Comparison of ENCODE assay signal across 13 mouse cellular contexts in the genomic region with DNA sequence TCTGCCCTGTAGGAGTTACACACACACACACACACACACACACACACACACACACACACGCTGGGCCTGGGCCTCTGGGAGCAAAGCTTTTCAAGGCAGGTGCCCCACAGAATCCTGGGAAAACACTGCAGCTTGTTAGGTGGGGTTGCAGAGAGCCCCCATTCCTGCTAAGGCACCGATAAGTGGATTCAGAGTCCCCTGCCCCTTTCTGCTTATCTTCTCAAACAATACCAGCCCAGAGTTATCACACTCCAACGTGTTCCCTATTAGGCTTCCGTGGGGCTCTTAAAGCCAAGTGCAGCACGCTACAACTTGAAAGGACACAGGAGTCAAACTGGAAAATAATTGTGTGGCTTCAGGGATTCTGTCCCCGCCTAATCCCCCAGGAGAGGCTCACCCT.
A peak's percentile ranks its signal among the peaks of the same experiment; 100 is the strongest.
DNase-seq lines count a peak whose midpoint lies in the region; ATAC-seq lines count a peak whose summit lies in the region.
"Had no signal": no experiment of that assay in that cellular context is flagged by ENCODE, and none has a peak within 500 bp of the region (broad histone marks: within the 10 kb centered on the region; RNA-seq: fewer than 3 reads in every experiment).

No protein-coding gene starts in this region.

- H3K27ac ChIP-seq in midbrain, embryonic 12.5 days (replicated peaks) = peak overlapping the region; percentile 20; the same call in 1 of the 2 replicates
- no peak overlapping the region for H3K27ac ChIP-seq in midbrain, embryonic 11.5 days (ENCODE audit: low read depth, low read length)
- H3K27ac ChIP-seq in liver, embryonic 12.5 days = peak overlapping the region; percentile 89
- 0 out of 2 replicates have a peak overlapping the region, but pooled peaks have one; percentile 45 for H3K27ac ChIP-seq in neural tube, embryonic 15.5 days (replicated peaks)
- H3K27ac ChIP-seq: embryonic facial prominence, embryonic 13.5 days; limb, embryonic 15.5 days had no signal

- ATAC-seq in midbrain, embryonic 12.5 days (ENCODE audit: low FRiP score, low read depth) = no peak
- ATAC-seq in midbrain, embryonic 11.5 days (ENCODE audit: low FRiP score) = no peak
- ATAC-seq in liver, embryonic 12.5 days = peak; percentile 85
- ATAC-seq in neural tube, embryonic 15.5 days (ENCODE audit: low FRiP score) = no peak
- ATAC-seq: activated CD4-positive, CD25-positive, alpha-beta regulatory T cell, adult 4 months; forebrain, postnatal 0 days had no signal

- H3K4me2 ChIP-seq in midbrain, embryonic 12.5 days (replicated peaks) = no peak overlapping the region
- H3K4me2 ChIP-seq in midbrain, embryonic 11.5 days = no peak overlapping the region
- peak overlapping the region; percentile 55 for H3K4me2 ChIP-seq in liver, embryonic 12.5 days
- no peak overlapping the region for H3K4me2 ChIP-seq in neural tube, embryonic 15.5 days
- H3K4me2 ChIP-seq: embryonic facial prominence, embryonic 13.5 days; limb, embryonic 15.5 days had no signal

- no peak overlapping the region for H3K4me3 ChIP-seq in midbrain, embryonic 12.5 days
- no peak overlapping the region for H3K4me3 ChIP-seq in midbrain, embryonic 11.5 days (ENCODE audit: low read depth, low read length)
- H3K4me3 ChIP-seq in liver, embryonic 12.5 days = no peak overlapping the region
- no peak overlapping the region for H3K4me3 ChIP-seq in neural tube, embryonic 15.5 days (replicated peaks)
- H3K4me3 ChIP-seq: embryonic facial prominence, embryonic 13.5 days; limb, embryonic 15.5 days had no signal

- DNase-seq in midbrain, embryonic 11.5 days (ENCODE audit: low spot score, missing footprints) = no peak
- DNase-seq in c-Kit-positive CD71-positive TER-119-negative erythroid progenitor cells, embryonic 14.5 days (ENCODE audit: low read depth) = peak; percentile 66
- no peak for DNase-seq in cerebellum, postnatal 25 days
- no peak for DNase-seq in left cerebral cortex, postnatal 4 days
- DNase-seq: forebrain, postnatal 0 days; kidney, postnatal 10 days; right cerebral cortex, postnatal 4 days had no signal

- 44% methylated on average over 6 of the region's 6 CpGs for WGBS in midbrain, embryonic 12.5 days
- WGBS in midbrain, embryonic 11.5 days = 58% methylated on average over 6 of the region's 6 CpGs
- WGBS in liver, embryonic 12.5 days (ENCODE audit: insufficient replicate concordance) = 12% methylated on average over 6 of the region's 6 CpGs
- WGBS in neural tube, embryonic 15.5 days = 58% methylated on average over 6 of the region's 6 CpGs

- no peaks in the 10 kb centered on the region for H3K9me3 ChIP-seq in midbrain, embryonic 12.5 days
- no peaks in the 10 kb centered on the region for H3K9me3 ChIP-seq in midbrain, embryonic 11.5 days (ENCODE audit: control insufficient read depth, low read length)
- H3K9me3 ChIP-seq in liver, embryonic 12.5 days (replicated peaks) = no peaks in the 10 kb centered on the region
- no peaks in the 10 kb centered on the region for H3K9me3 ChIP-seq in neural tube, embryonic 15.5 days (replicated peaks)
- H3K9me3 ChIP-seq: embryonic facial prominence, embryonic 13.5 days; limb, embryonic 15.5 days had no signal

- H3K27me3 ChIP-seq in midbrain, embryonic 12.5 days = no peaks in the 10 kb centered on the region
- H3K27me3 ChIP-seq in midbrain, embryonic 11.5 days (ENCODE audit: control insufficient read depth, insufficient read depth, low read length) = no peaks in the 10 kb centered on the region
- no peaks in the 10 kb centered on the region for H3K27me3 ChIP-seq in liver, embryonic 12.5 days (replicated peaks)
- H3K27me3 ChIP-seq in neural tube, embryonic 15.5 days (replicated peaks) = no peaks in the 10 kb centered on the region
- H3K27me3 ChIP-seq: embryonic facial prominence, embryonic 13.5 days; limb, embryonic 15.5 days had no signal

- intact Hi-C loops in left cerebral cortex, postnatal 4 days (cut with DNase I) = no loop called here

- H3K36me3 ChIP-seq in midbrain, embryonic 12.5 days = no peaks in the 10 kb centered on the region
- no peaks in the 10 kb centered on the region for H3K36me3 ChIP-seq in midbrain, embryonic 11.5 days (ENCODE audit: control insufficient read depth, insufficient read depth, low read length)
- H3K36me3 ChIP-seq in liver, embryonic 12.5 days = no peaks in the 10 kb centered on the region
- H3K36me3 ChIP-seq in neural tube, embryonic 15.5 days = no peaks in the 10 kb centered on the region
- H3K36me3 ChIP-seq: embryonic facial prominence, embryonic 13.5 days; limb, embryonic 15.5 days had no signal

- H3K4me1 ChIP-seq in midbrain, embryonic 12.5 days = peaks cover 32% of the 10 kb centered on the region
- peaks cover 7% of the 10 kb centered on the region for H3K4me1 ChIP-seq in midbrain, embryonic 11.5 days (ENCODE audit: control insufficient read depth, insufficient read depth, low read length)
- H3K4me1 ChIP-seq in liver, embryonic 12.5 days = peaks cover 67% of the 10 kb centered on the region
- H3K4me1 ChIP-seq in neural tube, embryonic 15.5 days = peaks cover 27% of the 10 kb centered on the region
- H3K4me1 ChIP-seq: limb, embryonic 15.5 days had no signal

- H3K9ac ChIP-seq in midbrain, embryonic 12.5 days (replicated peaks) = no peak overlapping the region
- H3K9ac ChIP-seq in midbrain, embryonic 11.5 days (ENCODE audit: low read length) = no peak overlapping the region
- H3K9ac ChIP-seq in liver, embryonic 12.5 days = peak overlapping the region; percentile 47
- H3K9ac ChIP-seq in neural tube, embryonic 15.5 days (replicated peaks) = no peak overlapping the region
- H3K9ac ChIP-seq: embryonic facial prominence, embryonic 13.5 days; forebrain, postnatal 0 days; limb, embryonic 15.5 days had no signal
